16 mouse cellular contexts compared by ENCODE assay signal in genomic region chr19:40346908-40347307, GRCm38 (mm10).
DNase-seq lines count a peak whose midpoint lies in the region; ATAC-seq and TF ChIP-seq lines count a peak whose summit lies in the region.
"Had no signal": no experiment of that assay in that cellular context is flagged by ENCODE, and none has a peak within 500 bp of the region (broad histone marks: within the 10 kb centered on the region; RNA-seq: fewer than 3 reads in every experiment).

No protein-coding gene starts in this region.

- no peak for TF ChIP-seq CTCF in lung, embryonic 14.5 days (IDR thresholded peaks at IDR 0.05; ENCODE audit: low read depth)
- no peak for TF ChIP-seq CTCF in stomach, postnatal 0 days (IDR thresholded peaks at IDR 0.05; ENCODE audit: low read depth)

- H3K4me2 ChIP-seq in forebrain, embryonic 13.5 days: no peak overlapping the region
- no peak overlapping the region for H3K4me2 ChIP-seq in forebrain, embryonic 16.5 days (ENCODE audit: low read length)
- H3K4me2 ChIP-seq in heart, embryonic 15.5 days: no peak overlapping the region
- H3K4me2 ChIP-seq in heart, embryonic 11.5 days: no peak overlapping the region
- no peak overlapping the region for H3K4me2 ChIP-seq in lung, embryonic 14.5 days
- H3K4me2 ChIP-seq in stomach, postnatal 0 days (replicated peaks; ENCODE audit: low read depth): no peak overlapping the region
- H3K4me2 ChIP-seq: neural tube, embryonic 12.5 days had no signal

- ATAC-seq in forebrain, embryonic 13.5 days: no peak
- no peak for ATAC-seq in forebrain, embryonic 16.5 days
- ATAC-seq in heart, embryonic 15.5 days (replicated peaks; ENCODE audit: insufficient number of reproducible peaks, insufficient read depth, low FRiP score, low read depth): peak; percentile 79
- no peak for ATAC-seq in heart, embryonic 11.5 days (replicated peaks; ENCODE audit: insufficient number of reproducible peaks, low FRiP score, low TSS enrichment)
- ATAC-seq in lung, embryonic 14.5 days (ENCODE audit: insufficient read depth): peak; percentile 38; the same call in 1 of the 2 replicates
- ATAC-seq in stomach, postnatal 0 days (ENCODE audit: low FRiP score, low TSS enrichment): no peak

- peak overlapping the region; percentile 87; the same call in 1 of the 2 replicates for H3K27ac ChIP-seq in forebrain, embryonic 13.5 days
- no peak overlapping the region for H3K27ac ChIP-seq in forebrain, embryonic 16.5 days (ENCODE audit: low read length)
- H3K27ac ChIP-seq in heart, embryonic 15.5 days: peak overlapping the region; percentile 78
- H3K27ac ChIP-seq in heart, embryonic 11.5 days (ENCODE audit: low read depth, low read length): no peak overlapping the region
- peak overlapping the region; percentile 21; the same call in 1 of the 2 replicates for H3K27ac ChIP-seq in lung, embryonic 14.5 days (ENCODE audit: low read depth)
- peak overlapping the region; percentile 14 for H3K27ac ChIP-seq in stomach, postnatal 0 days (replicated peaks)
- H3K27ac ChIP-seq: embryonic facial prominence, embryonic 10.5 days; neural tube, embryonic 12.5 days had no signal

- H3K9ac ChIP-seq in forebrain, embryonic 13.5 days: no peak overlapping the region
- no peak overlapping the region for H3K9ac ChIP-seq in forebrain, embryonic 16.5 days (replicated peaks; ENCODE audit: low read depth, low read length)
- H3K9ac ChIP-seq in heart, embryonic 15.5 days: no peak overlapping the region
- H3K9ac ChIP-seq in heart, embryonic 11.5 days (ENCODE audit: low read depth, low read length): no peak overlapping the region
- no peak overlapping the region for H3K9ac ChIP-seq in lung, embryonic 14.5 days
- no peak overlapping the region for H3K9ac ChIP-seq in stomach, postnatal 0 days (ENCODE audit: low read length)
- H3K9ac ChIP-seq: neural tube, embryonic 12.5 days had no signal

- H3K36me3 ChIP-seq in forebrain, embryonic 13.5 days (ENCODE audit: poor library complexity, severe bottlenecking): peaks cover 21% of the 10 kb centered on the region
- peaks cover 6% of the 10 kb centered on the region for H3K36me3 ChIP-seq in forebrain, embryonic 16.5 days (ENCODE audit: control insufficient read depth, insufficient read depth)
- peaks cover 23% of the 10 kb centered on the region for H3K36me3 ChIP-seq in heart, embryonic 15.5 days
- H3K36me3 ChIP-seq in heart, embryonic 11.5 days (ENCODE audit: control insufficient read depth, insufficient read depth, low read length): peaks cover 5% of the 10 kb centered on the region; the same call in 1 of the 2 replicates
- no peaks in the 10 kb centered on the region; the same call in 1 of the 2 replicates for H3K36me3 ChIP-seq in lung, embryonic 14.5 days (ENCODE audit: insufficient read depth)
- H3K36me3 ChIP-seq in stomach, postnatal 0 days (ENCODE audit: control insufficient read depth, insufficient read depth, low read length): peaks cover 6% of the 10 kb centered on the region; the same call in 1 of the 2 replicates
- H3K36me3 ChIP-seq: embryonic facial prominence, embryonic 10.5 days had no signal

- 73% methylated on average over 3 of the region's 3 CpGs for WGBS in forebrain, embryonic 13.5 days
- 53% methylated on average over 3 of the region's 3 CpGs for WGBS in forebrain, embryonic 16.5 days
- 42% methylated on average over 3 of the region's 3 CpGs for WGBS in heart, embryonic 15.5 days
- WGBS in heart, embryonic 11.5 days (ENCODE audit: insufficient replicate concordance): 66% methylated on average over 3 of the region's 3 CpGs
- WGBS in lung, embryonic 14.5 days: 59% methylated on average over 3 of the region's 3 CpGs
- WGBS in stomach, postnatal 0 days: 73% methylated on average over 3 of the region's 3 CpGs

- peaks cover 52% of the 10 kb centered on the region for H3K4me1 ChIP-seq in forebrain, embryonic 13.5 days
- peaks cover 32% of the 10 kb centered on the region for H3K4me1 ChIP-seq in forebrain, embryonic 16.5 days (replicated peaks; ENCODE audit: control insufficient read depth, insufficient read depth, low read length)
- peaks cover 28% of the 10 kb centered on the region for H3K4me1 ChIP-seq in heart, embryonic 15.5 days (replicated peaks)
- no peaks in the 10 kb centered on the region for H3K4me1 ChIP-seq in heart, embryonic 11.5 days (ENCODE audit: control insufficient read depth, insufficient read depth, low read length)
- 0 out of 2 replicates have a peak, but pooled peaks cover 3% of the 10 kb centered on the region for H3K4me1 ChIP-seq in lung, embryonic 14.5 days (ENCODE audit: insufficient read depth)
- H3K4me1 ChIP-seq in stomach, postnatal 0 days (replicated peaks; ENCODE audit: control insufficient read depth, insufficient read depth): no peaks in the 10 kb centered on the region

- no peaks in the 10 kb centered on the region for H3K9me3 ChIP-seq in forebrain, embryonic 13.5 days (replicated peaks)
- no peaks in the 10 kb centered on the region for H3K9me3 ChIP-seq in forebrain, embryonic 16.5 days (ENCODE audit: control insufficient read depth, low read length)
- H3K9me3 ChIP-seq in heart, embryonic 15.5 days (replicated peaks): no peaks in the 10 kb centered on the region
- H3K9me3 ChIP-seq in heart, embryonic 11.5 days (replicated peaks; ENCODE audit: control insufficient read depth, low read length): no peaks in the 10 kb centered on the region
- H3K9me3 ChIP-seq in lung, embryonic 14.5 days (ENCODE audit: low read depth, low read length): no peaks in the 10 kb centered on the region
- H3K9me3 ChIP-seq in stomach, postnatal 0 days (ENCODE audit: control insufficient read depth, low read length): no peaks in the 10 kb centered on the region
- H3K9me3 ChIP-seq: embryonic facial prominence, embryonic 10.5 days; neural tube, embryonic 12.5 days had no signal

- H3K4me3 ChIP-seq in forebrain, embryonic 13.5 days: no peak overlapping the region
- H3K4me3 ChIP-seq in forebrain, embryonic 16.5 days (replicated peaks; ENCODE audit: low read length): no peak overlapping the region
- H3K4me3 ChIP-seq in heart, embryonic 15.5 days: no peak overlapping the region
- no peak overlapping the region for H3K4me3 ChIP-seq in heart, embryonic 11.5 days (ENCODE audit: low read depth, low read length)
- no peak overlapping the region for H3K4me3 ChIP-seq in lung, embryonic 14.5 days (ENCODE audit: low read depth, low read length)
- no peak overlapping the region for H3K4me3 ChIP-seq in stomach, postnatal 0 days (ENCODE audit: low read depth, low read length)
- H3K4me3 ChIP-seq: embryonic facial prominence, embryonic 10.5 days; erythroblast, embryonic 14.5 days; neural tube, embryonic 12.5 days had no signal

- no peak for DNase-seq in lung, embryonic 14.5 days
- DNase-seq in lung, postnatal 36 days: no peak
- no peak for DNase-seq in stomach, postnatal 0 days (ENCODE audit: low spot score)
- no peak for DNase-seq in embryo, embryonic 10 days (ENCODE audit: low spot score)
- DNase-seq: adrenal gland, postnatal 14 days; cerebellum, postnatal 14 days; right cerebral cortex, postnatal 4 days; thymus, postnatal 14 days had no signal

- TF ChIP-seq EP300 in stomach, postnatal 0 days (optimal IDR thresholded peaks at IDR 0.05): no peak

- no peaks in the 10 kb centered on the region for H3K27me3 ChIP-seq in forebrain, embryonic 13.5 days
- no peaks in the 10 kb centered on the region for H3K27me3 ChIP-seq in forebrain, embryonic 16.5 days (replicated peaks; ENCODE audit: control insufficient read depth, insufficient read depth, low read length)
- no peaks in the 10 kb centered on the region for H3K27me3 ChIP-seq in heart, embryonic 15.5 days
- H3K27me3 ChIP-seq in heart, embryonic 11.5 days (ENCODE audit: control insufficient read depth, insufficient read depth, low read length): no peaks in the 10 kb centered on the region
- no peaks in the 10 kb centered on the region for H3K27me3 ChIP-seq in lung, embryonic 14.5 days (ENCODE audit: insufficient read depth, low read length)
- no peaks in the 10 kb centered on the region for H3K27me3 ChIP-seq in stomach, postnatal 0 days (ENCODE audit: control insufficient read depth, insufficient read depth, low read length)
- H3K27me3 ChIP-seq: CH12.LX; neural tube, embryonic 12.5 days had no signal

Comparison
In these comparisons a context has a peak if more than half of its experiments do, and no peak if none do; other contexts are left out.
1. ATAC-seq: peak in heart, embryonic 15.5 days (single experiment) and lung, embryonic 14.5 days (single experiment); none in forebrain, embryonic 13.5 days (single experiment), forebrain, embryonic 16.5 days (single experiment), heart, embryonic 11.5 days (single experiment) and stomach, postnatal 0 days (single experiment).
2. H3K27ac ChIP-seq: peak in forebrain, embryonic 13.5 days (single experiment), heart, embryonic 15.5 days (single experiment), lung, embryonic 14.5 days (single experiment) and stomach, postnatal 0 days (single experiment); none in forebrain, embryonic 16.5 days (single experiment) and heart, embryonic 11.5 days (single experiment).